Mouse (Mus musculus): ENCODE data around the gene Plac1.

Plac1 gene

DNA sequence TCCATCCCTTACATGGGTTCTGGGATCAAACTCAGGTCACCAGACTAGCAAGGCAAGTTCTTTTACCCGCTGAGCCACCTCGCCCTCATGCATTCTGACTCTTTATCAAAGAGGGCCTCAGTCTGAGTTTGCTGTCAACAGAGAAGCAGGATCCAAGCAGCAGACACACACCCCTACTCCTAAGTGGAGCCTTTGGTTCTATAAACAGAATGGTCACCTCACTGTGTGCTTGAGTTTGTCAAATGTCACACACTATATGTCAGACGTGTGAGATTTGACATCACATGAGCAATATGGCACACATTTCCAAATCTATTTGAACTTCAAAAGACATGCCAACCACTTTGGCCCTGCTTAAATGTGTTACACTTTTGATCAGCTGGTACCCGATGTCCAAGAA lies 42.2 kb downstream of the Plac1 start:
- no peak for DNase-seq (ENCODE audit: low read depth, low spot score)

DNA sequence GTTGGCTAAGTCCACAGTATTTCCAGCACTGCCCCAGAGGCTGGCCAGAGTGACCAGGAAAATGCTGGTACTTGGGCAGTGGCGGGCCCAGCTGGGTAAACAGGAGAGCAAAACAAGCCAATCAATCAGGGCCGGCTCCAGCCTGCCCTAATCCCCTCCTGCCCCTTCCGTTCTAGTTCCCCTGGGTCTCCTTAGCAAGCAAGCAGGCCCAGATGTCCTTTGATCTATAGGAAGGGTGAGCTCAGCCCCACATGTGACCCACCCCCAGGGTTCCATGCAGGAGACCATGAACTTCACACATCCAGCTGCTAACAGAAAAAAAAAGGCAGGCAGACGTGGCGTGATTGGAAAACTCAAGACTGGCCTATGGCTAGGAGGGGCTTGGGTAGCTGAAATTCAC lies 43.5 kb downstream of the Plac1 start:
- no peak for DNase-seq (ENCODE audit: low read depth, low spot score)

DNA sequence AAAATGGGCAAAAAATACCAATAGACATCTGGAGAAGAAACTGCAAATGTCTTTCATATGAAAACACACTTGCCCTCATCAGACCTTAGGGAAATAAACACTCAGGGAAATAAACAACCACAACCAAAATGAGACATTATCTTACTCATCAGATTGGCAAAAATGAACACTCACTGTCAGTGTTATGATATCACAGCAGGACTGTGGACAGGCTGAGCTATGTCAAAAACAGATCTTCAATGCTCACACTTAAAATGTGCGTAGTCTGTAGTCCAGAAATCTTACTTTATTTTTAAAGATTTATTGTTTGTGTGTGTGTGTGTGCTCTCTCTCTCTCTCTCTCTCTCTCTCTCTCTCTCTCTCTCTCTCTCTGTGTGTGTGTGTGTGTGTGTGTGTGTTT lies 51.2 kb downstream of the Plac1 start:
- no peak for DNase-seq (ENCODE audit: low read depth, low spot score)

DNA sequence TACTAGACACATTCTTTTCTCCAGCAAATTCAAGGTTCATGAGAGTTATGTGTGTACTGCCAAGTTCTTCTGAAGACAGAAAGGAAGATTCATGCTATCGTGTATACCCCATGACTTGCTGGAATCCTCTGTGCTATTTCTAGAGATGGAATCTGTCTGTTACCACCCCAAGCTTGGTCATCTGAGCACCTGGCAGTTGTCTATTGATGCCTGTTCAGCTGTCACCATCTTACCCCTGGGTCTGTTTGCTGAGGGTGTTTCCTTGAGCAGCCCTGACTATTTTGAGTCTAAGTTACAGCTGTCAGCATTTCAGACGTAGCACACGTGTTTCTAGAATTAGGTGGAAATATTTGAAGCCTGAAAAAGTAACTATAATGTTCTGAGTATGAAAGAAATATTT lies 60.1 kb downstream of the Plac1 start:
- no peak for DNase-seq (ENCODE audit: low read depth, low spot score)

DNA sequence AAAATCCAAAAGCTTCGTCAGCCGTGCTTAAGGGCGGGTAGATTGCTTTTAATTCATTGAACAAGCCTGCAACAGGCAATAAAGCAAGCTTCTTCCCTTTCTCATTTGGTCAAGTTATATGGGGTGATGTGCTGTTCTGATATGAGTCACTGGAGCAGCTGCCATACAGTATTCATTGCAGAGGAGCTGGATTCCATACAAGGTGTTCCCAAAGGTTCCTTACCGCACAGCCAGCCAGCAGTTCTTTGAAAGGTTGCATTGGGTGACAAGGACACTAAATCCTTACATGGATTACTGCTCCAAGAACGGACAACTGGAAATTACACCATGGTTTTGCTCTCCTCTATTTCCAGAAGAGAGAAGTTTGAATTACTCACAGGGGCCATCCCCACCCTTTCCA lies 63.6 kb downstream of the Plac1 start:
- no peak for DNase-seq (ENCODE audit: low read depth, low spot score)

DNA sequence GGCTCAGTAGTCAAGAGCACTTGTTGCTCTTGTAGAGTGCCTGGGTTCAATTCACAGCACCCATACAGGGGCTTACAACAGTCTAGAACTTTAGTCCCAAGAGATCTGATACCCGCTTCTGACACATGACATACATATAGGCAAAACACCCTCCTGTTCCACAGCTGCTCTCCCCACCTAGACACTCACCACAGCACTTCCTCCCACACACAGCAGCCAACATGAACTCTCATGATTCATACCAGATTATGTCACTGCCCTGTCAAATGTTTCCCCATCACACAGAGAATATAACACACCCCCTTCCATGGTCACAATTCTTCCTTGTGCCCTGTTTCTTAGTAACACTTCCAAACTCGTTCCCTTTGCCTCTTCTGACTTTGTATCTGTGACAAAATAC lies 71.3 kb downstream of the Plac1 start:
- DNase-seq (ENCODE audit: low read depth, low spot score) = no peak

DNA sequence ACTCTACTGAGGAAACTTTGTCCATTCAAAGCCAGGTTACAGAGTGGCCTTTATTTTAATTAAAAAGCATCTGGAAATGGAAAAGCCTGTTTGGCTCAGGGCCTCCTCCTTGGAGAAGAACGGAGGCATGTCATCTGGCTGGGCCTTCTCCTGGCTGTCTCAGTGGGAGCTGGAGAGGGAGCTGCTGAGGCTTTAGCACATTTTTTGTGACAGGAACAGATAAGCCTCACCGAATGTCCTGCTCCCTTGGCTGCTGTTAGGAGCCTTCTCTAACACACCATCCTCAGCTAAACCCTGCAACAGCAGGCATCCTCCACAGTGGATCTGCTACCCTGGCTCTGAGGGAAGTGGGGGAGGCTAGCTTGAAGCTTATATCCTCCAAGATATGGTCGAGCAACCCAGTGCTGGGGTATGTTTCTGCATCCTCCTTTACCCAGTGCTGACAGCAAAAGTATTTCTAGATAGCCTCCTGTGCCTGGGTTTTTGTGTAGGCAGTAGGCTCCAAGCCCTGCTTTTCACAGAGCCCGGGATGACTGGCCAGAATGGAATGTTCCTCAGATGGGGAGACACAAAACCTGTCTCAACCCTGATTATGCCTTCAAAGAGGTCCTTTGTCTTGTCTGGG lies 72.9 kb downstream of the Plac1 start:
- no peak for DNase-seq (ENCODE audit: low read depth, low spot score)

DNA sequence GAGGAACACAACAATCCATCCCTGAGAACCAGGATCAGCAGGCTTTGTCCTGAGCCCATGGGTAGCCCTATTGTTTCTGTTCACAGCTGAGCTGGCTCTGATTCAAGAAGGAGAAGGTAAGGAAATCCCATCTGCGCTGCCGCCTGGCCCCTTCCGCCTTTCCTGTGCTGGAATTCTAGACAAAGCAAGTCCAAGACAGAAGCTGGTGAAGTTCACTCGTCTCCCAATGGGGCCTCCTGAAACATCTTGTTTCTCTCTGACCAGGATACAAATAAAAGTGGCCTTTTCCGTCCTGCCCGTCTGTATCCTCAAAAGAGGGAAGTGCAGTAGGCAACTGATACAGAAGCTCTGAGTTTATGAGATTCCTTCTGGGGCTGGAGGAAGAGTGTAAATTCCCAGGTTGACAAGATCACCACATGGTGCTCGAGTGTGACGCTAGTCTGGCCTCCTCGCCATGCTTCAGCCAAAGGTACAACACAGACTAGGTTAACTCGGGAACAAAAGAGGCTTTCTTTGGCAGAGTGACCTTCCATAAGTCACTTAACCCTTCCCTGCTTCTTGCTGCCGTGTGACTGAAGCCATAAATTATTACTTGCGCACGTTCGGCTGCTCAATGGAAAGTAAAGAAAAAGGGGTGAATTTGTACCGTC lies 73.5 kb downstream of the Plac1 start:
- DNase-seq (ENCODE audit: low read depth, low spot score) = no peak

DNA sequence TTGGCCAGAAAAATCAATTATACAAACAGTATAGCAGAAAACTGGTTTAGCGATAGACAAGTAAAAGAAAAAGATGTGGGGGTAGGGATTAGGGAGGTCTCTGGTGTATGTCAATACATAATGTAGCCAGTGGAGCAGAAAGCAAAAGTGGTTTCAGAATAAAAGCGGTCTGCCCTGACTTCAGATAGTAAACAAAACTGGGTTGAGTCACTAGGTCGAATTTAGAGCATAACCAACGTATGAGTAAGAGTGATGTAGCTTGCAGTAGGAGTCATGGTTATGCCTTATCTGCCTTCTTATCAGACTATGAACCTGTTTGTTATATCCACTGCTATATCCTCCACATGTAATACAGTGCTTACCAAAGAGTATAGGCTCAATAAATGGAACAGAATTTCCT lies 77.3 kb downstream of the Plac1 start:
- no peak for DNase-seq (ENCODE audit: low read depth, low spot score)

DNA sequence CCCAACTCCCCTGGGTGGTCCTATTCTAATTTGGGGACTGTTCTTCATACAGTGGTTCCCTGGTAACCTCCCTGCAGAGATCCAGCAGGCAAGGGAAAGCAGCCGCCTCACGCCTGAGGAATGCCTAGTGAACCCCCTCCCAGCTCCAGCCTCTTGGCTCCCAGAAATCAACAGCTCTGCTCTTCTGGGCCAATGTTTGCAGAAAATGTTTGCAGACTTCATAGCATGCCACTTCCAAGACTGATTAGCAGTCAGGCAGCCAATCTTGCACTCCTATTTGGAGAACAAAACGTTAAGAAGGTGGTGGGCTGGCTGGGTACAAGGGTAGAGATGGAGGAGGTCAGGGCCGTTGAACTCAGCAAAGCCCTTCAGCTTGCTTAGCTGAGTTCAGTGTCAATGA lies 78.3 kb downstream of the Plac1 start:
- no peak for DNase-seq (ENCODE audit: low read depth, low spot score)

DNA sequence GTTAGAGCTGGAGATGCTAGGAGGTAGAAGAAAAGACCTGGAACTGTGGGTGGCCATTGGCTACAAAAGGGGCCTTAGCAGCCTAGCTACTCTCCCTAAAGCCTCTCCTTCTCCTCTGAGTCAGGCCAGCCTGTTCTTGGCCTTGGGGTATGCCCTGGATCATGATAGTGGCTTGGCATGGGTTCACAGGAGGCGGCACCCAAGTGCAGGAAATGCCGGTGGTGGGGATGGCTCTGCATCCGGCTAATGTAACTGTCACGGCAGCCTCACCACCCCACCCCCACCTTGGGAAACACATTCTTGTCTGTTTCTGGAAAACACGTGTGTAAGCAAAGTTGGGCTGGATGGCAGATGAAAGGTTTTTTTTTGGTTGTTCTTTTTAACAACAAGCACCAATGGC lies 78.8 kb downstream of the Plac1 start:
- no peak for DNase-seq (ENCODE audit: low read depth, low spot score)

DNA sequence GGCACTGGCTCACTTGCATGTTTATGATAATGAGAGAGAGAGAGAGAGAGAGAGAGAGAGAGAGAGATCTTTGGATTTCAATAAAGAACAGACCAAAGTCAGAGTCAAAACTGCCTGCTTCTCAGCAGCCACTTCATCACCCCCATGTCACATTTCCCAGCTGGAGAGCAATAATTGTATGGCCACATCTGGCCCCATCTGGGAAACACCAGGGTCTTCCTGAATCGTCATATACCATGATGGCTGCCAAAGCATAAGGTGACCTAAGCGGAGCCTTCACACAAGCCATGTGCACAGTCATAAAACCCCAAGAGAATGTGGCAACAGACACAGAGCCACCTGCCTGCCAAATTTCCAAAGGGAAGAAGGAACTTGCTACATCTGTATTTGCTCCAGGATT lies 91.9 kb downstream of the Plac1 start:
- DNase-seq (ENCODE audit: low read depth, low spot score) = no peak

DNA sequence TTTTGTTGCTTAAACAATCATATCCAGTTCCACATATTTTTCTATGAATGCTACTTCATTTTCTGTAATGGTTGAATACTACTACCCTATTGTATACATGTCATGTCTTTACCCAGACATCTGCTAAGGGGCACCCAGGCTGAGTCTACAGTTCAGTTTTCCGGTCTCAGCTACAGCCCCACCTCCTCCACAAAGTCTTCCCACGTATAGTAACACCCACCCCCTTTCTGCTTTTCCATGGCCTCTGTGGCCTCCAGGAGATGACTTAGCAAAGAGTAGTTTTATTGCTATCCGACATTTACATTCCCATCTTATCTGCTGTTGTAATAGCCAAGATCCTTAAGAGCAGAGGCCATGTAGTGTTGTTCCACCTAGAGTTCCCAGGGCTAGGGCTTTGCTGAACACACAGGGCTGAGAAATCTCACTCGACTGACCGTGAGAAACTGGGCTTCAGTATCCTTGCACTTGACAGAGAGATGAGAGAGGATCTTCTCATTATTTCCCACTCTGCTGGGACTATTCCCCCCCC lies 93.5 kb downstream of the Plac1 start:
- no peak for DNase-seq (ENCODE audit: low read depth, low spot score)

DNA sequence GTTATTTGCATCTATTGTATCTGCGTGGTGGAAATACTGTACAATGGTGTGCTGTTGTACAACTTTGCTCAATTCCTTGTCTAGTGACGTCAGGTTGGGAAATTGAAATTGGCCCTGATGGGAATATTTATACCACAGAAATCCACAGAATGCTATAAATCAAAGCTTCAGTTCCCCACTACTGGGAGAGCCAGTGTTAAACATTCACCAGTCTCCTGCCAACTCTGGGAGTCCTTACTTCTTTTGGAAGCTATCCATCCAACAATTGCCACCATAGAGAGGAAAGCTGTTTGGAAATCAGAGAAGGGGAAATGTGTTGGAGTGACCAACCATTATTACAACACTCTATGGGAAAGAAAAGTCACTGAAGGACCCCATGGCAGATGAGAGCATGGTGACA lies 100.3 kb downstream of the Plac1 start:
- DNase-seq (ENCODE audit: low read depth, low spot score) = no peak

DNA sequence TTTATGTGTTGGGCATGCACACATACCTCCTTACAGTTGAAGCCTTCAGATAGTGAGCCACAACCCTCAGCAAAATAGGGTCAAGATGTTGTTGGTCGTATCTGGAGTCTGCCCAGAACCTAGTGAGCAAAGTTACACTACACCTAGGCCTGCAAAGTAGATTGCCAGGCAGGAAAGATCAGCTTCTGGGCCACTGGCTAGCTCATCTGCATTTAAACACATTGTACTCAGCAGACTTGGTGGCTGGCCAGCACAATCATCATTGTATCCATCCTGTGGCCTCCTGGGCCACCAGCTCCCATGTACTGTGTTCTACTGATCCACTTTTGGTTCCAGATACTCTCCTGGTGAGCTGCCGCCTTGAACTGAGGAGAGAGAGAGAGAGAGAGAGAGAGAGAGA lies 102.8 kb downstream of the Plac1 start:
- DNase-seq (ENCODE audit: low read depth, low spot score) = no peak

DNA sequence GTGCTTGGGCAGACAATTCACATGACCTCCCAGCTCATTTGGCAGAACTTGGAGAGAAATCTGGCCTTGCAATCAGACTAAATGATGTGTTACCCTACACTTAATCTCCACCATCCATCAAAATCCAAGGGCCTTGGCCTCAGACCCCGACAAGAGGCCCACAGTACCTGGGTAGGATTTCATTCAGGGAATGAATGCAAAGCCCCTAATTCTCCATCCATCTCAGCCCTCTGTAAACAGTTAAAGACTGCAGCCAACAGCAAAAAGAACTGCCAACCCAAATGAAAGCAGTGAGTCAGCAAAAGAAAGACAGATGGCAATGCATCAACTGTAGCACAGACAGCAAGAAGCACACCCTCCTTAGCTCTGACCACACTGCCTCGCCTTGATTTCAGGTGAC lies 110.4 kb downstream of the Plac1 start:
- no peak for DNase-seq (ENCODE audit: low read depth, low spot score)

DNA sequence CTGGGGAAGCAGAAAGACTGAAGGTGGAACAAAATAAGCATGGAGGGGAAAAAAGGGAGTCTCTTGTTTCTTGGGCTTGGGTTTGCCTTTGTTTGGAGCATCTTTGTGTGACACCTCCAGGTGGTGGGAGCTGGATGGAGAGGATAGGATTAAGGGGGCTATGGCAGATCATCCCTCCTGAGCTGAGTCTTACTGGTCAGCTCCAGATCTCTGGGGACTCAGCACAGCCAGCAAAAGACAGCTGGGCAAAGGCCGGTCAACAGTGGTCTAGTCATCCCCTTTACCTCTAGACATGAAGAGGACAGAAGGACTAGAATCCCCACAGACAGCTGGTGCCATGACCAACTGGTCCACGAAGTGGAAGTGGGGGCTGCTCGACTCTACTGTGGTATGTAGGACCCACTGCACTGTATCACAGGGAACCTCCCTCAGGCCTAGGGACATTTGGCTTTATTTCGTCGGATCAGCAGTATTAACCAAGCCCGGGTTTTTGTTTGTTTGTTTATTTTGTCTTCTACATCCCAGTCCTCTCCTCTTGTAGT lies 113.3 kb downstream of the Plac1 start:
- no peak for DNase-seq (ENCODE audit: low read depth, low spot score)

DNA sequence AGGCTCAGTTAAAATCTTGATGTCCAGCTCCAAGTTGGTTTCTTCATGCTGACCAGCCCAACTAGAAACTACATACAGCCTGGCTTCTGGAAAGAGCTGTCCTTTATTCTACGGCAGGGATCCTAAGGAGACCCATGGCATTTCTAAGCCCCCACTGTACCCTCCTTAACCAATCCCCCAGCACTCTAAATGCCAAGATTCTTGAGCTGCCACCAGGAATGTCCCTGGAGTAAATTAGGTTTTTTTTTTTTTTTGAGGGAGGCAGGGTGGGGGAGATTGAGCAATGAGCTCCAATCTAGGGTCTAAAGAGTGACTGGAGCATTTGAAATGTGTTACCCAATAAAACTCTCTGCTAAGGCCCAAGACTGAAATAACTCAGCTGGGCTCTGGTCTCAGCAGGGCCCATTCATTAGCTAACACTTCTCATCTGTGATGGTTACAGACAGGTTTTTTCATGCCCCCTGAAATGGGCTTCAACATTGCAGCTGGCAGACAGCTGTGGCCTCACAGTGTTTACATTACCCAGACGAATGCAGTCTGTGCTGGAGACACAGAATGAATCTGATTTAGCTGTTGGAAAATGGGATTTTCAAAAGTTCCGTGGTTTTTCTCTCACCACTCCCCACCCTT lies 114.0 kb downstream of the Plac1 start:
- peak; percentile 19 for DNase-seq (ENCODE audit: low read depth, low spot score)

DNA sequence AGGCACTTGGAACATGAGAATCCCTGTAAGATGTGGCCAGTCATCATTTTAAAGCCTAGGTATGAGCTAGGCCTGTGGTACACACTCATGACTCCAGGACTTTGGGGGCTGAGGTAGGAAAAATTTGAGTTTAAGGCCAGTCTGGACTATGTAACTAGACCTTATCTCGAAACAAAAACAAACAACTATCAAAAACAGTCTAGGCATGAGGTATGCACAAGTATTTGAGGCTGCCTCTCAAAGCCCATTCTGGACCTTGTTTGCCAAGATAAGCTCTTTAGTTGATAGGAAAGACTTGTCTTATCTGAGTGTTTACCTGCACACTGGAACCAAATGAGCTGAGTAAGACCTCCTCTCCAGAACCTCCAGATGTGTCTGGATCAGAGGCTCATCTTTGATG lies 116.3 kb downstream of the Plac1 start:
- no peak for DNase-seq (ENCODE audit: low read depth, low spot score)

DNA sequence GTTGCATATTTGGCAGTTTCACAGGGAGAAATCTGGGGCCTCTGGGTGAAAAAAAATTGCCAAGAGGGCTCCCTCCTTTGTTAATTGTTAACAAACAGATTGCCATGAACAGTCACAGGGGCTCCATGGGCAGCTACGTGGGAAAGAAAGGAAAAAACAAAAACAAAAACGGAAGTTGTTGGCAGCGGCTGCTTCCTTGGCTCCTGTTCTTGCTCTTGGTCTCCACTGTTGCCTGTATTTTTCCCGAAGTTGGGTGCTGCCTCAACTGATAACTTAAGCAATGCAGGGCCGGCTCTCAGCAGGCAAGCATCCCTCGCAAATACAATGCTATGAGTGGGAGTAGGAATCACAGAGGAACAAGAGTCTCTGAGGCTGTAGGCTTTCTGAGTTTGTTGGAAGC lies 121.3 kb downstream of the Plac1 start:
- DNase-seq (ENCODE audit: low read depth, low spot score) = no peak

DNA sequence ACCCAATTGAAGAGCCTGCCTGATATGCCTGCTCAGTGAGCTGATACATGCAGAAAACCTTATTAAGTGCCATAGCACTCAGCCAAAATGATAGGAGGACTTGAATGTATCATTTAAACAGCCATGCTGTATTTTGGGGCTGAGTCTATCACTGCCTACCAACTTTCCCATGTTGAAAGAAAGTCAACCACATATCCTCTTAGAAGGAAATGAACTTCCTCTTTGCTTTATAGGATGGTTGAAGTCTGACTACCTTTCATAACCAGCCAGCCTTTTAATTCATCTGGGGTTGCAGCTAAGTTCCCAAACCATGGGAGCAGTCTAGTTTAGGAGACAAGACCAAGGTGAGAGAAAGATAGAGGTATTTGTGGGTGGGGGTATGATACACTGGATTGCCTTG lies 121.9 kb downstream of the Plac1 start:
- DNase-seq (ENCODE audit: low read depth, low spot score) = no peak

DNA sequence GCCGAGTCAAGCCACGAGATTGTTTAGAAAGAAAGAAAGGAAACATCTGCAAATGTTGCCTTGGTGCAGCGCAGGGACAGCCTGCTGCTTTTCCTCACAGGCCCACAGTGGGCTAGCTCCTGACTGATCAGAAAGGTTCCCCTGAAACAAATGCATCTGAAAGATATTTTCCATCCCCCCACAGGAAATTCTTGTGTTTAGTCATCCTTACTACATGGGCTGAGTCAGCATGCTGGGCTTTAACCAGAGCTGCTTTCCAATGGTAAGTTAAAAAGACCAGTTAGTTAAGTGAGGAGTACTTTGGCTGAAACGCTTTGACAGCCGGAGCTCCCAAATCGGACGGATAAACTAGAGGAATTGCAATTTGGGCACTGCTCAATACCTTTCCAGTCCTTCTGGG lies 124.9 kb downstream of the Plac1 start:
- no peak for DNase-seq (ENCODE audit: low read depth, low spot score)

DNA sequence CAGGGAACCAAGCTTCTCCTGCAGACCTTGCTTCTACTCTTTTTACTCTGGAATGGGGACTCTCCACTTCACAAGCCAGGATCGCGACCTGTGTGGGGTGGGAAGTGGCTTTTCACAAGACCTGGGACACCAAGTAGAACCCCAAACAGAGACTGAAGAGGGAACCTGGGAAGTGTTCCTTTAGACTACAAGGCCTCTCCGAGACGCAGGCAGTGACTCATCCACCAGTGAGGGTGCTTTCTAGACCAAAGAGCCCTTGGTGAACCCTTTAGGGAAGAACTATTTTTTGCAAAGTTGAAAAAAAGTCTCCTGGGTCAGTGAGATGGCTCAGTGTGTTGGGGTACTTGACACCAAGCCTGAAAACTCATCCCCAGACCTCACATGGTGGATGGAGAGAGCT lies 129.8 kb downstream of the Plac1 start:
- DNase-seq (ENCODE audit: low read depth, low spot score) = no peak
